ENCODE assay signal across 7 mouse cellular contexts in genomic region chr9:57149021-57149420, GRCm38 (mm10). TPM values are rescaled to one million over a fixed set of nuclear protein-coding genes. Genes with fewer than 3 reads are reported as not detected.
DNase-seq lines count a peak whose midpoint lies in the region; ATAC-seq and TF ChIP-seq lines count a peak whose summit lies in the region.

No protein-coding gene starts in this region.

- H3K4me3 ChIP-seq in liver, adult 2 months (ENCODE audit: insufficient read depth, low read depth, low read length): peak overlapping the region; percentile 58; the same call in 1 of the 2 replicates
- H3K4me3 ChIP-seq in embryonic facial prominence, embryonic 14.5 days (ENCODE audit: low read depth, low read length): peak overlapping the region; percentile 51
- no peak overlapping the region; the same call in 1 of the 2 replicates for H3K4me3 ChIP-seq in intestine, postnatal 0 days (ENCODE audit: low read depth, low read length)
- H3K4me3 ChIP-seq in neural tube, embryonic 15.5 days (replicated peaks): peak overlapping the region; percentile 51

- TF ChIP-seq CTCF in liver, adult 2 months (IDR thresholded peaks at IDR 0.05; ENCODE audit: low read depth, low read length): no peak
- TF ChIP-seq CTCF in intestine, postnatal 0 days (IDR thresholded peaks at IDR 0.05; ENCODE audit: low read depth): no peak

- no peaks in the 10 kb centered on the region for H3K9me3 ChIP-seq in embryonic facial prominence, embryonic 14.5 days (ENCODE audit: control insufficient read depth, low read length)
- H3K9me3 ChIP-seq in intestine, postnatal 0 days (ENCODE audit: control insufficient read depth): no peaks in the 10 kb centered on the region
- no peaks in the 10 kb centered on the region for H3K9me3 ChIP-seq in neural tube, embryonic 15.5 days (replicated peaks)

- H3K9ac ChIP-seq in liver, adult 2 months (ENCODE audit: low read depth, low read length): no peak overlapping the region
- H3K9ac ChIP-seq in embryonic facial prominence, embryonic 14.5 days (ENCODE audit: low read depth, low read length): peak overlapping the region; percentile 70; the same call in 1 of the 2 replicates
- peak overlapping the region; percentile 66; the same call in 1 of the 2 replicates for H3K9ac ChIP-seq in intestine, postnatal 0 days (ENCODE audit: low read depth, low read length)
- peak overlapping the region; percentile 65 for H3K9ac ChIP-seq in neural tube, embryonic 15.5 days (replicated peaks)

- peaks cover 7% of the 10 kb centered on the region; the same call in 1 of the 2 replicates for H3K4me1 ChIP-seq in liver, adult 2 months (ENCODE audit: control insufficient read depth, insufficient read depth, low read length)
- no peaks in the 10 kb centered on the region for H3K4me1 ChIP-seq in embryonic facial prominence, embryonic 14.5 days (ENCODE audit: control insufficient read depth, insufficient read depth, low read length)
- peaks cover 9% of the 10 kb centered on the region for H3K4me1 ChIP-seq in intestine, postnatal 0 days (replicated peaks; ENCODE audit: control insufficient read depth, insufficient read depth, low read length)
- peaks cover 27% of the 10 kb centered on the region for H3K4me1 ChIP-seq in neural tube, embryonic 15.5 days

- no peaks in the 10 kb centered on the region for H3K27me3 ChIP-seq in liver, adult 2 months (ENCODE audit: control insufficient read depth, insufficient read depth, low read length)
- no peaks in the 10 kb centered on the region for H3K27me3 ChIP-seq in embryonic facial prominence, embryonic 14.5 days (replicated peaks; ENCODE audit: control insufficient read depth, insufficient read depth, low read length)
- no peaks in the 10 kb centered on the region for H3K27me3 ChIP-seq in intestine, postnatal 0 days (replicated peaks; ENCODE audit: control insufficient read depth, insufficient read depth, low read length)
- no peaks in the 10 kb centered on the region for H3K27me3 ChIP-seq in neural tube, embryonic 15.5 days (replicated peaks)

- 82% methylated on average over 6 of the region's 6 CpGs for WGBS in liver, adult 2 months
- 66% methylated on average over 6 of the region's 6 CpGs for WGBS in embryonic facial prominence, embryonic 14.5 days
- WGBS in intestine, postnatal 0 days: 60% methylated on average over 6 of the region's 6 CpGs
- WGBS in neural tube, embryonic 15.5 days: 63% methylated on average over 6 of the region's 6 CpGs

- no peaks in the 10 kb centered on the region for H3K79me2 ChIP-seq in liver, adult 2 months (ENCODE audit: control insufficient read depth, insufficient read depth, low read length)

- peak overlapping the region; percentile 84; the same call in 1 of the 2 replicates for H3K27ac ChIP-seq in liver, adult 2 months (replicated peaks; ENCODE audit: insufficient read depth, low read depth, low read length)
- no peak overlapping the region for H3K27ac ChIP-seq in embryonic facial prominence, embryonic 14.5 days (replicated peaks; ENCODE audit: low read depth, low read length)
- H3K27ac ChIP-seq in intestine, postnatal 0 days (ENCODE audit: low read depth, low read length): no peak overlapping the region
- H3K27ac ChIP-seq in neural tube, embryonic 15.5 days (replicated peaks): peak overlapping the region; percentile 90

- no peak for ATAC-seq in embryonic facial prominence, embryonic 14.5 days (ENCODE audit: low read depth)
- ATAC-seq in intestine, postnatal 0 days: no peak
- ATAC-seq in neural tube, embryonic 15.5 days (ENCODE audit: low FRiP score): no peak
- no peak for ATAC-seq in erythroid progenitor cell, adult 5-6 weeks (replicated peaks; ENCODE audit: low FRiP score, poor library complexity, severe bottlenecking)

- H3K4me2 ChIP-seq in embryonic facial prominence, embryonic 14.5 days (ENCODE audit: low read depth, low read length): peak overlapping the region; percentile 67
- H3K4me2 ChIP-seq in intestine, postnatal 0 days (replicated peaks; ENCODE audit: low read depth): peak overlapping the region; percentile 85
- peak overlapping the region; percentile 72 for H3K4me2 ChIP-seq in neural tube, embryonic 15.5 days

- DNase-seq in liver, adult 2 months (ENCODE audit: extremely low read depth, low read depth, low spot score): peak; percentile 16
- DNase-seq in liver: no peak
- DNase-seq in embryonic facial prominence, embryonic 14.5 days (ENCODE audit: low spot score): no peak
- DNase-seq in lung, postnatal 10 days: no peak

- no peaks in the 10 kb centered on the region for H3K36me3 ChIP-seq in liver, adult 2 months (ENCODE audit: control insufficient read depth, insufficient read depth, low read length)
- no peaks in the 10 kb centered on the region for H3K36me3 ChIP-seq in embryonic facial prominence, embryonic 14.5 days (ENCODE audit: control insufficient read depth, insufficient read depth, low read length)
- peaks cover 3% of the 10 kb centered on the region; the same call in 1 of the 2 replicates for H3K36me3 ChIP-seq in intestine, postnatal 0 days (ENCODE audit: control insufficient read depth, insufficient read depth)
- H3K36me3 ChIP-seq in neural tube, embryonic 15.5 days: peaks cover 5% of the 10 kb centered on the region; the same call in 1 of the 2 replicates

- TF ChIP-seq POLR2A in liver, adult 2 months (IDR thresholded peaks at IDR 0.05; ENCODE audit: extremely low read depth, insufficient read depth, low read length): no peak

RNA-seq across cellular contexts. Expression of gene Neil1, which starts 0.9 kb away (rescaled TPM):
- total RNA-seq in liver, adult 2 months (2014; rRNA removed): 4.0 and 4.2 TPM in 2 replicates
- 6.6 and 7.2 TPM in 2 replicates for polyA plus RNA-seq in liver, adult 2 months (2012; rRNA removed)
- polyA plus RNA-seq in embryonic facial prominence, embryonic 14.5 days (2014; fragmentation: Nextera tagmentation; extraction: Ambion mirVana): 6.5 and 7.7 TPM in 2 replicates
- 4.2 and 5.2 TPM in 2 replicates for polyA plus RNA-seq in intestine, postnatal 0 days (2015; fragmentation: Nextera tagmentation; extraction: Ambion mirVana)
- polyA plus RNA-seq in neural tube, embryonic 15.5 days (2015; fragmentation: Nextera tagmentation; extraction: Ambion mirVana): 10.4 and 10.5 TPM in 2 replicates
- total RNA-seq in erythroid progenitor cell, adult 5-6 weeks (2015; ENCODE audit: low replicate concordance): 2.1 and 6.1 TPM in 2 replicates
- 4.2 TPM in 1 of 2 replicates, not detected in the other for total RNA-seq in erythroid progenitor cell, adult 5-6 weeks (2017; ENCODE audit: low replicate concordance)

RNA-seq across cellular contexts. Expression of gene Commd4, which starts 9.1 kb away (rescaled TPM):
- total RNA-seq in liver, adult 2 months (2014; rRNA removed): 22.7 and 23.6 TPM in 2 replicates
- polyA plus RNA-seq in liver, adult 2 months (2012; rRNA removed): 73.5 and 86.9 TPM in 2 replicates
- polyA plus RNA-seq in embryonic facial prominence, embryonic 14.5 days (2014; fragmentation: Nextera tagmentation; extraction: Ambion mirVana): 83.0 and 89.9 TPM in 2 replicates
- 164 and 169 TPM in 2 replicates for polyA plus RNA-seq in intestine, postnatal 0 days (2015; fragmentation: Nextera tagmentation; extraction: Ambion mirVana)
- 155 and 178 TPM in 2 replicates for polyA plus RNA-seq in neural tube, embryonic 15.5 days (2015; fragmentation: Nextera tagmentation; extraction: Ambion mirVana)
- total RNA-seq in erythroid progenitor cell, adult 5-6 weeks (2015; ENCODE audit: low replicate concordance): 25.2 and 46.9 TPM in 2 replicates
- 22.1 and 24.4 TPM in 2 replicates for total RNA-seq in erythroid progenitor cell, adult 5-6 weeks (2017; ENCODE audit: low replicate concordance)

RNA-seq across cellular contexts. Expression of gene Man2c1, which starts 18.5 kb away (rescaled TPM):
- total RNA-seq in liver, adult 2 months (2014; rRNA removed): 25.8 and 28.1 TPM in 2 replicates
- 67.1 and 122 TPM in 2 replicates for polyA plus RNA-seq in liver, adult 2 months (2012; rRNA removed)
- polyA plus RNA-seq in embryonic facial prominence, embryonic 14.5 days (2014; fragmentation: Nextera tagmentation; extraction: Ambion mirVana): 38.2 and 42.4 TPM in 2 replicates
- 24.3 and 24.6 TPM in 2 replicates for polyA plus RNA-seq in intestine, postnatal 0 days (2015; fragmentation: Nextera tagmentation; extraction: Ambion mirVana)
- 87.0 and 99.7 TPM in 2 replicates for polyA plus RNA-seq in neural tube, embryonic 15.5 days (2015; fragmentation: Nextera tagmentation; extraction: Ambion mirVana)
- total RNA-seq in erythroid progenitor cell, adult 5-6 weeks (2015; ENCODE audit: low replicate concordance): 22.3 and 32.3 TPM in 2 replicates
- total RNA-seq in erythroid progenitor cell, adult 5-6 weeks (2017; ENCODE audit: low replicate concordance): 18.6 and 29.7 TPM in 2 replicates

Comparison
In these comparisons a context has a peak if more than half of its experiments do, and no peak if none do; other contexts are left out.
1. H3K27ac ChIP-seq: peak in liver, adult 2 months (single experiment) and neural tube, embryonic 15.5 days (single experiment); none in embryonic facial prominence, embryonic 14.5 days (single experiment) and intestine, postnatal 0 days (single experiment).
2. Peak in every context shown above with its lines, with median percentiles within 50 percentile points of each other: H3K4me2 ChIP-seq.